Mouse (Mus musculus) heart, adult 8-10 months (tissue): ENCODE results near the gene Stk26. TPM values are rescaled to one million over a fixed set of nuclear protein-coding genes. Genes with fewer than 3 reads are reported as not detected.

Experiments
- DNase-seq: peaks from one replicate; pipeline ENCODE4 v3.0.0; 2022; ENCODE audit warnings: low spot score
- total RNA-seq, 4 experiments: library from RNA; stranded (reverse); gene quantifications; 2 replicates each; pipeline ENCODE4 v1.2.4; 2022

The Stk26 gene
- total RNA-seq, 4 experiments from 2014 or later: 1.3 to 2.7 (median 1.9) TPM

- DNase-seq: no peak
Measured at GRCm38 (mm10) chrX:50924629-50925364, 84.0 kb downstream of the Stk26 start.

GRCm38 (mm10) chrX:50926893-50927545 is 86.2 kb downstream of the Stk26 start:
- no peak for DNase-seq

GRCm38 (mm10) chrX:50930309-50930708 is 89.5 kb downstream of the Stk26 start:
- no peak for DNase-seq

- DNase-seq: no peak
Measured at GRCm38 (mm10) chrX:50937117-50937516, 96.3 kb downstream of the Stk26 start.

GRCm38 (mm10) chrX:50942610-50943009 is 101.8 kb downstream of the Stk26 start, which contains the start of gene Frmd7:
Gene Frmd7 (minus strand): TSS chrX:50942710.
- DNase-seq: no peak

Other genes with a start within 250 kb of the Stk26 start
- gene Frmd7, start 101.7 kb downstream of the Stk26 start, total RNA-seq: under 1 TPM in 3 of 4 experiments, not detected in 1; 0.11 to 0.35 (median 0.25) TPM
- 10 to 100 TPM; 17.9 to 25.3 (median 22.0) TPM for gene Rap2c, start 177.0 kb downstream of the Stk26 start, total RNA-seq